Mouse (Mus musculus): ENCODE results near the gene Tnk2. TPM values are rescaled to one million over a fixed set of nuclear protein-coding genes. Genes with fewer than 3 reads are reported as not detected.

The Tnk2 gene
- polyA plus RNA-seq, 1 experiment from 2014 or later = 6.9 TPM

GRCm38 (mm10) chr16:32723767-32724166 is 80.1 kb downstream of the Tnk2 start:
- Histone ChIP-seq H3K9me3 (replicated peaks) (no peaks in the 10 kb centered on the region), H3K27ac (no peak overlapping the region), H3K36me3 (no peaks in the 10 kb centered on the region), H3K27me3 (no peaks in the 10 kb centered on the region), H3K4me3 (no peak overlapping the region), H3K4me2 (no peak overlapping the region), H3K4me1 (replicated peaks) (no peaks in the 10 kb centered on the region), H3K9ac (no peak overlapping the region)
- no peak for ATAC-seq (replicated peaks; ENCODE audit: insufficient number of reproducible peaks, insufficient read depth, low FRiP score, low read depth)
- 63% methylated on average over 4 of the region's 4 CpGs for WGBS

GRCm38 (mm10) chr16:32724259-32724658 is 80.6 kb downstream of the Tnk2 start:
- Histone ChIP-seq H3K9me3 (replicated peaks) (no peaks in the 10 kb centered on the region), H3K4me2 (no peak overlapping the region), H3K36me3 (no peaks in the 10 kb centered on the region), H3K27ac (no peak overlapping the region), H3K4me3 (no peak overlapping the region), H3K9ac (no peak overlapping the region), H3K4me1 (replicated peaks) (no peaks in the 10 kb centered on the region), H3K27me3 (no peaks in the 10 kb centered on the region)
- 86% methylated on average over 2 of the region's 2 CpGs for WGBS
- ATAC-seq (replicated peaks; ENCODE audit: insufficient number of reproducible peaks, insufficient read depth, low FRiP score, low read depth) = no peak

- no peaks in the 10 kb centered on the region for H3K27me3 ChIP-seq
- no peak overlapping the region for H3K4me3 ChIP-seq
- H3K4me1 ChIP-seq (replicated peaks) = no peaks in the 10 kb centered on the region
- no peaks in the 10 kb centered on the region for H3K36me3 ChIP-seq
- H3K4me2 ChIP-seq = no peak overlapping the region
- H3K9me3 ChIP-seq (replicated peaks) = no peaks in the 10 kb centered on the region
- H3K9ac ChIP-seq = no peak overlapping the region
- H3K27ac ChIP-seq = no peak overlapping the region
- ATAC-seq (replicated peaks; ENCODE audit: insufficient number of reproducible peaks, insufficient read depth, low FRiP score, low read depth) = no peak
Measured at GRCm38 (mm10) chr16:32726501-32726900, 82.8 kb downstream of the Tnk2 start.

GRCm38 (mm10) chr16:32728240-32728639 is 84.6 kb downstream of the Tnk2 start:
- no peaks in the 10 kb centered on the region for H3K36me3 ChIP-seq
- H3K27ac ChIP-seq = no peak overlapping the region
- H3K9me3 ChIP-seq (replicated peaks) = no peaks in the 10 kb centered on the region
- no peaks in the 10 kb centered on the region for H3K4me1 ChIP-seq (replicated peaks)
- no peak overlapping the region for H3K4me3 ChIP-seq
- H3K27me3 ChIP-seq = no peaks in the 10 kb centered on the region
- H3K4me2 ChIP-seq = no peak overlapping the region
- ATAC-seq (replicated peaks; ENCODE audit: insufficient number of reproducible peaks, insufficient read depth, low FRiP score, low read depth) = no peak
- H3K9ac ChIP-seq = no peak overlapping the region

- 79% methylated on average over 1 of the region's 1 CpGs for WGBS
- Histone ChIP-seq H3K27me3 (no peaks in the 10 kb centered on the region), H3K4me1 (replicated peaks) (no peaks in the 10 kb centered on the region), H3K27ac (no peak overlapping the region), H3K36me3 (no peaks in the 10 kb centered on the region), H3K9ac (no peak overlapping the region), H3K9me3 (replicated peaks) (no peaks in the 10 kb centered on the region), H3K4me2 (no peak overlapping the region), H3K4me3 (no peak overlapping the region)
- ATAC-seq (replicated peaks; ENCODE audit: insufficient number of reproducible peaks, insufficient read depth, low FRiP score, low read depth) = no peak
Measured at GRCm38 (mm10) chr16:32728730-32729129, 85.1 kb downstream of the Tnk2 start.

Other genes with a start within 250 kb of the Tnk2 start
- gene Tm4sf19, start 243.4 kb upstream of the Tnk2 start, polyA plus RNA-seq (2015; fragmentation: Nextera tagmentation; extraction: Ambion mirVana) = 0.22 TPM in 1 of 2 replicates, not detected in the other
- 21.1 and 22.5 TPM in 2 replicates for gene Tctex1d2, start 224.2 kb upstream of the Tnk2 start, polyA plus RNA-seq (2015; fragmentation: Nextera tagmentation; extraction: Ambion mirVana)
- gene Pcyt1a, start 213.0 kb upstream of the Tnk2 start, polyA plus RNA-seq (2015; fragmentation: Nextera tagmentation; extraction: Ambion mirVana) = 38.1 and 44.3 TPM in 2 replicates
- 0.49 and 0.77 TPM in 2 replicates for gene Slc51a, start 156.0 kb upstream of the Tnk2 start, polyA plus RNA-seq (2015; fragmentation: Nextera tagmentation; extraction: Ambion mirVana)
- gene Zdhhc19, start 147.6 kb upstream of the Tnk2 start, polyA plus RNA-seq (2015; fragmentation: Nextera tagmentation; extraction: Ambion mirVana) = not detected in 2 replicates
- gene Tfrc, start 35.0 kb upstream of the Tnk2 start, polyA plus RNA-seq (2015; fragmentation: Nextera tagmentation; extraction: Ambion mirVana) = 34.5 and 34.8 TPM in 2 replicates
- not detected in 2 replicates for gene Muc4, start 92.0 kb downstream of the Tnk2 start, polyA plus RNA-seq (2015; fragmentation: Nextera tagmentation; extraction: Ambion mirVana)
- gene Muc20, start 153.6 kb downstream of the Tnk2 start, polyA plus RNA-seq (2015; fragmentation: Nextera tagmentation; extraction: Ambion mirVana) = 0.11 TPM in 1 of 2 replicates, not detected in the other
- gene Smbd1, start 166.6 kb downstream of the Tnk2 start, polyA plus RNA-seq (2015; fragmentation: Nextera tagmentation; extraction: Ambion mirVana) = not detected in 2 replicates
- 101 and 125 TPM in 2 replicates for gene Fyttd1, start 233.6 kb downstream of the Tnk2 start, polyA plus RNA-seq (2015; fragmentation: Nextera tagmentation; extraction: Ambion mirVana)
- 27.0 and 34.0 TPM in 2 replicates for gene Rubcn, start 233.9 kb downstream of the Tnk2 start, polyA plus RNA-seq (2015; fragmentation: Nextera tagmentation; extraction: Ambion mirVana)